Mouse (Mus musculus) thymus, postnatal 0 days (tissue): ENCODE data around the gene Pde4dip. TPM values are rescaled to one million over a fixed set of nuclear protein-coding genes. Genes with fewer than 3 reads are reported as not detected.

Experiments
- DNase-seq: peaks from one replicate; pipeline ENCODE4 v3.0.0-alpha.2; 2015; ENCODE audit warnings: low spot score
- polyA plus RNA-seq: library from polyadenylated mRNA; unstranded; fragments of >200 nt; fragmentation: Nextera tagmentation; extraction: Ambion mirVana; gene quantifications from 2 replicates; pipeline ENCODE4 v1.2.1, GENCODE M21; 2015

Gene Pde4dip
- polyA plus RNA-seq, 1 experiment from 2014 or later = 7.3 TPM

DNA sequence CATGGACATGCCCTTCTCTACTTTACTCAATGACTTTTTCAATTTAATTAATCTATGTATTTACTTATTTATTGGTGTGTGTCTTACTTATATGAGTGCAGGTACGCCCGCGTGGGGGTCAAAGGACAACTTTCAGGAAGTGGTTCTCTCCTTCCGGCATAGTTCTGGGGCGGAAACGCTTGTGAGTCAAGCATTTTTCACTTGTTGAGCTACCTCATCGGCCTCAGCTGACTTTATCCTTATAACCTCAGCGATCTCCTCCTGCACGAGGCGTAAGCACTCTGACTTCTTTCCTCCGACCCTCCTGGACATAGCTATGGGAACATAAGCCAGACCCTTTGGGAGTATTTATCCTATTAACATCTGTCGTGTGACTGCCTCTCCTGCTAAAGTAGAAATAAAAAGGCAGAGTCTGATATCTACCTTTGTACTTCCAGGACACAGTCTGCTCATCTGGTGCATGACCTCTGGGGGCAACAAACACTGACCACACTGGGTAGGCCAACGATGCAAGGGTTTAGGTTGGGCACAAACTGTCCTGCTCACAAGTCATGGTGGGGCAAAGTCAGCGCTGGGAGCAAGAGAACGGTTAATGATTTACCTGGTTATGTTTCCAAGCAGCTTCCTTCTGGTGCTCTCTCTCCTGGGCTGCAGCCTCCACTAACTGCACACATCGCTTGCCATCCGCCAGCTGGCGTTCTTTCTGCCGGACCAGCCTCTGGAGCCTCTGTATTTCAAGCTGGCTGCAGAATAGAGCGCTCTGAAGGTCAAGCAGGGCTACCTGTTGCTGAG is 132.0 kb downstream of the Pde4dip start:
- DNase-seq = no peak

- DNase-seq = no peak
Measured at GRCm38 (mm10) chr3:97755411-97755810, 133.1 kb downstream of the Pde4dip start.

DNA sequence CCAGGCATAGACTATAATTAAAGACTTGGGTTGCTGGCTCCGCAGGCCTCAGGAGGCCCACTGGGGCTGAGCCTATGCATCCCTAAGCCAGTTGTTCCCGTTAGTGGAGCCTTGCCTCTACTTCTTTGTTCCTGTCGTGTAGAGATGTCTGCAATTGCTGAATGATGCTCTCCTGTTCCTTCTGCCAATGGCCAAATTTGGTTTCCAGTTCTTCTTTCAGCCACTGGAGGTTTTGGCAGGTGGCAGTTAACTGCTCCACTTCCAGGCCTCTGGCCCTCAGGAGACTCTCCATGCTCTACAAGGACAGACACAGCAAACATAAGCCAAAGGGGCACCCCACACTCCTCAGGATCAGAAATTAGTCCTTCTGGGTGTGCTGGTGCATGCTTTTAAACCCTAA is 135.6 kb downstream of the Pde4dip start:
- DNase-seq = no peak

DNA sequence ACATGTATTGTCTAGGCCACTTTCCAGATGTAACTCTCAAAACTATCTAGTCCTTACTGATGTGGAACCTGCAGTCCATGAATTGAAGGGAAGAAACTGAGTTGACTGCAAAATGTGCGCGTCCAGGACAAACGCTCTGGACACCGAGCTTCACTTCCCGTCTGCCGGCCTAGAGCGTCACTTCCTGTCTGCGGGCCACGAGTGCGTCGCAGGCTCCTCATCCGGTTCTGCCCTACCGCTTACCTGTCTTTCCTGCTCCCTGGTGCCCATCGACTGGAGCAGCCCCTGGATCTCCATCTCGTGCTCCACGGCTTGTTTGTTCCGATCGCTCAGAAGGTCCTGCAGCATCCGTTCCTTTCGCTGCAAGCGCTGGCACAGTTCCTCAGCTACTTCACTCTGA is 136.9 kb downstream of the Pde4dip start:
- no peak for DNase-seq

DNA sequence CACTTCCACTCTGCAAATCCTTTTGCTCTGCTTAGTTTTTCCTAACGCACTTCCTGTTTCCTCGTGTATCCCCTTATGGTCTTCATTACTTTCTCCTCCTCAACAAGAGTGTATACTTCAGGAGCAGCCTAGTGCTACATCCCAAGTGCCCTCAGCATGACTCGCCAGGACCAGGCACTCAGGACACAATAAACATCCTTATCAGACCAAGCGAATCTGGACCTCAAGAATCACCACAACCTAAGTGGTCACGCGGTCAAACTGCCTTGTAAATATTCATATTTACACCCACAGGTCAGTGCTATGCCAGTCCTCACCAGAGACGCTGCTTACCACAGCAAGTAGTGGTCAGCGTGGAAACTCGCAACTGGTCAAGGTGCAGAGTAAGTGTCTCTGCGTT is 139.7 kb downstream of the Pde4dip start:
- no peak for DNase-seq

DNA sequence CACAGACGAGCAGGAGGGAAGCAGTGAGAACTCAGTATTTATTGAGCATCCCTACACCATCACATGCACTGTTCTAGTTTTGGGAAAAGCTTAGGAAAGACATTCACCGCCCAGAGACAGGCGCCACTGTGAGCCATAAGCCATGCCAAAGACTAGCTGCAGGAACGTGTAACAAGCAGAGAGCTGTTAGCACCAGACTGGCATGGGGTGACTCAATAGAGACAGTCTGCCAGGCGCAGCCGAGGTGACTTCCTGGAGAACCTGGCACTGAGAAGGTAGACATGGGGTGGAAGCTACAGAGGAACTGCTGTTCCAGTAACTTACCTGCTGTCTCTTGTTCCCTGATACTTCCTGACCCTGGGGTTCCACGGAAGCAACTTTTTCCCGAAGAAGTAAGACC is 145.7 kb downstream of the Pde4dip start:
- no peak for DNase-seq

DNA sequence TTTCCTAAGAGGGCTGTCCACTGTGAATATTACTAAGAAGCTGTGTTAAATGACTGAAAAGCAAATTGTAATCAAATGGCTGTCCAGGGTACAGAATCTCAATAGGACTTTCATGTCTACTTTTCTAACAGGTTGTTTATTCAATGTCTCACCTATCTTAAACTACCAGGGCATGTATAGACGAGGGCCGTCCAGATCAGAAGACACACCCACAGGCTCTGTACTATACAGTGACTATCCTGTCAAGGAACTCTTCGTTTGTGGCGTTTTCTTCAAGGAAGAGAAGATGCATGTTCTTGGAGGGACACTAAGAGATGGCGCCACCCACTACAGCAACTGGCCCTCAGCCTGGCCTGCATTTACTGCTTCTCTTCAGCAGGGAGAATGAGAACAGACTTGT is 152.9 kb downstream of the Pde4dip start:
- no peak for DNase-seq

- peak; percentile 41 for DNase-seq
Measured at GRCm38 (mm10) chr3:97734259-97734658, 154.2 kb downstream of the Pde4dip start.

- DNase-seq = no peak
Measured at GRCm38 (mm10) chr3:97732622-97733021, 155.9 kb downstream of the Pde4dip start.

DNA sequence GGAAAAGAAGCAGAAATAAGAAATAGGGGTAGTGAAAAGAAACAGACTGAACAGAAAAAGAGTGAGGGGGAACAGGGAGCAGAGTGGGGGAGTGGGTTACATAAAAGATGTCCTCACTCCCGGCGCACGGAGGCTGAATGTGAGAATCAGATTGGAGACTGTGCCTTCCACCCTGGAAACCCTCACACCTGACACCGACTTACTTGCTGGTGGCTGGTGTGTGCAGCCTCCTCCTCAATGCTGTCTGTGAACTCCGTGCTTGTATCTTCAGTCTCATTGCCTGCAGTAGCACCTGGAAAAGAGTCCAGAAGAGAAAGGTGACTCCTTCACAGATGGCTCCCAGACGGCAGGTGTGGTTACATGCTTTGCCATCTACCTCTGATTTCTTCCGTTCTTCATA is 157.9 kb downstream of the Pde4dip start:
- no peak for DNase-seq

- DNase-seq = no peak
Measured at GRCm38 (mm10) chr3:97730131-97730530, 158.4 kb downstream of the Pde4dip start.

DNA sequence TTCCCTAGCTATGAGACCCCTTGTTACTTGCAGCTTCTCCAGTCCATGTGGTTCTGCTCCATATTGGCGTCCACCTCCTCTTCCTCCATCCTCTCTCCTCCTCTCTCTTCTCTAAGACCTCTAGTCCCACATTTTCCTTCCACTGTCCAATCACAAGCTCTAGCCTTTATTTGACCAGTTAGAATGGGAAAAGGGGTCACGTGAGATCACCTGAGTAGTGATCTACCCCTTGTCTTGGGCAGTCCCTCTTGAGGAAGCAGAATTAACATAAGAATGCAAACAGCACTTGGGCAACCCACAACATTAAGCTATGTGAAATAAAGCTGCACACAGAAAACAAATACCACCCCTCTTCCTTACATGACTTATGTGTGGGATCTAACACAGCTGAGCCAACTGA is 160.7 kb downstream of the Pde4dip start:
- no peak for DNase-seq

GRCm38 (mm10) chr3:97719116-97719515 is 169.4 kb downstream of the Pde4dip start:
- no peak for DNase-seq

DNA sequence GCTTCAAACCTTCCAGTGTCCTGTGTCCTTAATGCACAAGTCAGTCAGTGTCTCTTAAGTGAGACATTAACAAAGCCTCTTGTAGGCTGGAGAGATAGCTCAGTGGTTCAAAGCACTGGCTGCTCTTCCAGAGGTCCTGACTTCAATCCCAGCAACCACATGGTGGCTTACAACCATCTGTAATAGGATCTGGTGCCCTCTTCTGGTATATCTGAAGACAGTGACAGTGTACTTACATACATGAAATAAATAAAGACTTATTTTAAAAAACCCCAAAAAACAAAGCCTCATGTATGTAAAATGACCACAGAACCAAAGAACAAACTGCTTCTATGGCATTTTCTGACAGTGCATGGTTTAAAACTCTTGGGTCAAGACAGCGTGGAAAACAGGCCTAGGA is 172.6 kb downstream of the Pde4dip start:
- DNase-seq = no peak

- no peak for DNase-seq
Measured at GRCm38 (mm10) chr3:97710881-97711280, 177.6 kb downstream of the Pde4dip start.

DNA sequence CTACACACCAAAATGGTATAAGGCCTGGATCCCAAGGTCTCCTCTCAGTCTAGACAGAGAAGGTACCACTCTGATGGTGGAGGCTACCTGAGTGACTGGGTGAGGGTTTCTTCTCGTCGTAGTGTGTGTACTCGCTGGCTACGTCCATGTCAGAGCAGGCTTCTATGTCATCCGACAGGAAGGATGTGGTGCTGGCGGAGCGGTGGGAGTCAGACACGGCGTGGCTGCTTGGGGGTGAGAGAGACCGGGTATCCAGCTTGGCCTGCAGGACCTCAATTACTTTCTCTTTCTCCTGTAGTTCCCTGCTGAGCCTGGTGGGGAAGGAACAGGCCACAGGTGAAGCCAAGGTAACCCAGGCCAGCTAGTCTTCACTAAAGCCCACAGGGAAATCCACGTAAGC is 178.4 kb downstream of the Pde4dip start:
- no peak for DNase-seq

- no peak for DNase-seq
Measured at GRCm38 (mm10) chr3:97706561-97706960, 181.9 kb downstream of the Pde4dip start.

DNA sequence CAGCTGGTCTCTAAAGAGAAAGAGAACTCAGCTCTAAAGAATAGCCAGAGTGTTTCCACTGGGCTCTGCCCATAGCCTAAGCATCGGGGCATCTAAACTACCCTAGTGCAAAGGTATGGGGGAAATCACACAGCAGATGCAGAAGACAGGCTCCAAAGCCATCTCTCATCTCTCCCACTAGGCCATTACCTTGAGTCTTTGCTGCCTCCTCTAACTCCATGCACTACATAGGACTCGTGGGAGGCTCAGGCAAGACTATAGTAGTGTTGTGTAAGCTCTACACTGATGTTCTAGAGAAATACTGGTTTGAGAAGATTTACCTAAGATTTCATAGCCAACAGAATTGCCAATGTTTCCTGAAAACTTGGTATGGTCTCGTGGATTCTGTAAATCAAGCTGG is 183.0 kb downstream of the Pde4dip start:
- DNase-seq = no peak

DNA sequence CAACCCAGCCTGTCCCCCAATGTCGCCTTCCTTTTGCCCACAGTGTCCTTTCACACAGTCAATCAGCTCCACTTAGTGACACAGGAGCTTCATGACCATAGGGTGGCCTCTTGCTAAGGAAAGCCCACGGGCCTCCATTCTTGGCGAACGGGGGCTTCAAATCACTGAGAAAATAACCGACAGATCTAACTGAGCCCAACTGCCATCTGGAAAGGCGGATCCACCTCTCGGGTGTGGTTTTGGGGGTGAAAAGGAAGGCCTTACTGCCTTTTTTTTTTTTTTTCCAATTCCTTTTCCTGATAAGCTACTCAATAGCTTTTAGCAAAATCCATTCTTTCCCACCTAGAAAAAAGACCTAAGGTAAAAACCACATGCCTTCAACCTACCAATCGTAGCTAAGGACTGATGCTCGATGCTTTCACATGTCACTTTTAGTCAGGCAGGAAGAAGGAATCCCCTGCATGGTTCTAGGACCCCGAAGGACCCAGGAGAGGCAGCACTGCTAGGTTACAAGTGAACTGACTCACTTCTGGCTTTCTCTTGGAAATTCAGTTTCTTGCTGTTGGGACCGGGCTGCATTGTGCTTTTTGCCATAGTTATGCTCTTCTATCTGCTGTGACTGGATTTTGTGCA is 185.9 kb downstream of the Pde4dip start:
- DNase-seq = no peak

GRCm38 (mm10) chr3:97701198-97701597 is 187.3 kb downstream of the Pde4dip start:
- DNase-seq = no peak

GRCm38 (mm10) chr3:97699061-97699460 is 189.4 kb downstream of the Pde4dip start:
- no peak for DNase-seq

DNA sequence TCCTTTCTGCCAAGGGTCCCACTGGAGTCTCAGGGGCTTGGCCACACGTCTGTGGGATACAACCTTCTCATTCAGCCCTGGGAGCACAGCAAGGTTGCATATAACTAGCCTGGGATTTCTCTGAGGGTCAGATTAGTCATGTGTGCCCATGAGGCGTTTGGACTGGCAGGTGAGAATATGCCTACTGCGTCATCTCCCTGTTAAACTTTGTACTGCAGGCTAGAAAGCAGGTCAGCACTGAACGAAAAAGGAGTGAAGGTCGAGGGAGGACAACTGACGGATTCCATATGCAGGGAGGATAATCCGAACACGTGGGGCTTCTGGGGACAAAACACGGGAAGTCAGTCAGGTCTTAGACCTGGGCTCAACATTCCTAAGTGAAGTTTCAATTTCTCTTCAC is 191.2 kb downstream of the Pde4dip start:
- no peak for DNase-seq

DNA sequence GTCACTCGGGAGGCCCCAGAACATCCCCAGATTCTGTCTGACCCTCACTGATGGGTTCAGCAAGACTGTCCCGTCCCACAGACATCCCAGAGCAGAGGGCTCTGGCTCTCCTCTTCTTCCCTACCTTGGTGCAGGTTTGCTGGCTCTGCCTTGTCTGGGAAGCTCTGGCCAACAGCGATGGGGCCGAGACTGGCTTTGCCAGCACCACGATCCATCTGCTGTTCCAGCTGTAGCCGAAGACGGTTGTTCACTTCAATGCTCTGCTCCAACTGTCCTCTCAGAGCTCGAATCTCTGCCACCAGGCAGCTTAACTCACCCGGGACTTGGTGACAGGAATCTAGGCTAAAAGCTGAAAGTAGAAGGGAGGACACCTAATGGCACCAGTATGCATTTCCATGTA is 191.6 kb downstream of the Pde4dip start:
- no peak for DNase-seq
